Mouse (Mus musculus): ENCODE measurements around the gene Rnf157. TPM values are rescaled to one million over a fixed set of nuclear protein-coding genes. Genes with fewer than 3 reads are reported as not detected.
"Not testable (repeated sequence)": the region's sequence is repeated elsewhere in the genome, so short reads cannot be mapped to it uniquely, and the experiment has no call there.

Gene Rnf157
- polyA plus RNA-seq, 1 experiment from 2014 or later: 40.5 TPM

GRCm38 (mm10) chr11:116362015-116362414 lies 50.8 kb downstream of the Rnf157 start:
- ATAC-seq (no peak), DNase-seq (ENCODE audit: low read depth, low spot score) (no peak)
- H3K27me3 ChIP-seq: no peaks in the 10 kb centered on the region
- ChIA-PET POLR2A (no interaction called here), CTCF (no interaction called here)
- in situ Hi-C loops (cut with MboI; ENCODE audit: low pct_unique_long_range_greater_than_20kb): loop anchor here (5.0 kb wide), 1 partner anchor 85 kb away; no protein-coding TSS in a partner anchor
- no peak for TF ChIP-seq CTCF (IDR thresholded peaks at IDR 0.05)

- H3K27me3 ChIP-seq; ATAC-seq; POLR2A ChIA-PET; DNase-seq (ENCODE audit: low read depth, low spot score); CTCF ChIA-PET: not testable (repeated sequence)
- in situ Hi-C loops (cut with MboI; ENCODE audit: low pct_unique_long_range_greater_than_20kb): loop anchor here (5.0 kb wide), 1 partner anchor 86 kb away; no protein-coding TSS in a partner anchor
These were observed 51.9 kb downstream of the Rnf157 start for GRCm38 (mm10) chr11:116360915-116361314.

GRCm38 (mm10) chr11:116359652-116360051 lies 53.2 kb downstream of the Rnf157 start:
- ATAC-seq (no peak), DNase-seq (ENCODE audit: low read depth, low spot score) (no peak)
- CTCF ChIA-PET: interaction anchor here (0.6 to 1.3 kb wide), 2 partner anchors 9 to 86 kb away, joined by 3 to 4 read pairs; no protein-coding TSS in a partner anchor
- POLR2A ChIA-PET: interaction anchor here (0.7 kb wide), 1 partner anchor 183 kb away, joined by 3 read pairs; no protein-coding TSS in a partner anchor
- no peaks in the 10 kb centered on the region for H3K27me3 ChIP-seq
- no peak for TF ChIP-seq CTCF (IDR thresholded peaks at IDR 0.05)
- in situ Hi-C loops (cut with MboI; ENCODE audit: low pct_unique_long_range_greater_than_20kb): loop anchor here (5.0 kb wide), 1 partner anchor 88 kb away; no protein-coding TSS in a partner anchor

GRCm38 (mm10) chr11:116358926-116359637 lies 53.8 kb downstream of the Rnf157 start:
- CTCF ChIA-PET: interaction anchor here (0.6 to 1.3 kb wide), 2 partner anchors 10 to 87 kb away, joined by 3 to 4 read pairs; no protein-coding TSS in a partner anchor
- H3K27me3 ChIP-seq: no peaks in the 10 kb centered on the region
- no peak for TF ChIP-seq CTCF (IDR thresholded peaks at IDR 0.05)
- in situ Hi-C loops (cut with MboI; ENCODE audit: low pct_unique_long_range_greater_than_20kb): no loop called here
- DNase-seq (ENCODE audit: low read depth, low spot score): no peak
- POLR2A ChIA-PET: interaction anchor here (0.7 kb wide), 1 partner anchor 182 kb away, joined by 3 read pairs; no protein-coding TSS in a partner anchor
- no peak for ATAC-seq

GRCm38 (mm10) chr11:116354521-116354920 lies 58.3 kb downstream of the Rnf157 start:
- DNase-seq (ENCODE audit: low read depth, low spot score): no peak
- ATAC-seq: no peak
- CTCF ChIA-PET: interaction anchor here (1.7 kb wide), 1 partner anchor 36 kb away, joined by 4 read pairs; no protein-coding TSS in a partner anchor
- POLR2A ChIA-PET: interaction anchor here (0.6 kb wide), 1 partner anchor 11 kb away, joined by 3 read pairs; no protein-coding TSS in a partner anchor
- in situ Hi-C loops (cut with MboI; ENCODE audit: low pct_unique_long_range_greater_than_20kb): no loop called here
- H3K27me3 ChIP-seq: no peaks in the 10 kb centered on the region
- TF ChIP-seq CTCF (IDR thresholded peaks at IDR 0.05): no peak

GRCm38 (mm10) chr11:116353535-116353934 lies 59.3 kb downstream of the Rnf157 start:
- CTCF ChIA-PET: interaction anchor here (1.7 kb wide), 1 partner anchor 35 kb away, joined by 4 read pairs; no protein-coding TSS in a partner anchor
- POLR2A ChIA-PET: no interaction called here
- DNase-seq (ENCODE audit: low read depth, low spot score): no peak
- no peaks in the 10 kb centered on the region for H3K27me3 ChIP-seq
- in situ Hi-C loops (cut with MboI; ENCODE audit: low pct_unique_long_range_greater_than_20kb): no loop called here
- no peak for ATAC-seq
- no peak for TF ChIP-seq CTCF (IDR thresholded peaks at IDR 0.05)

- TF ChIP-seq CTCF (IDR thresholded peaks at IDR 0.05): no peak
- POLR2A ChIA-PET: interaction anchor here (0.7 kb wide), 1 partner anchor 57 kb away, joined by 3 read pairs; no protein-coding TSS in a partner anchor
- no peak for DNase-seq (ENCODE audit: low read depth, low spot score)
These were observed 61.5 kb downstream of the Rnf157 start for GRCm38 (mm10) chr11:116351294-116351693.

GRCm38 (mm10) chr11:116347955-116348354 lies 64.9 kb downstream of the Rnf157 start:
- TF ChIP-seq CTCF (IDR thresholded peaks at IDR 0.05): no peak
- ATAC-seq (no peak), DNase-seq (ENCODE audit: low read depth, low spot score) (no peak)
- ChIA-PET POLR2A (no interaction called here), CTCF (interaction anchor here (0.9 kb wide), 1 partner anchor 141 kb away, joined by 3 read pairs; no protein-coding TSS in a partner anchor)
- in situ Hi-C loops (cut with MboI; ENCODE audit: low pct_unique_long_range_greater_than_20kb): no loop called here
- no peaks in the 10 kb centered on the region for H3K27me3 ChIP-seq

More at GRCm38 (mm10) chr11:116351294-116351693, 61.5 kb downstream of the Rnf157 start:
- no peaks in the 10 kb centered on the region for H3K27me3 ChIP-seq
- ATAC-seq: no peak
- CTCF ChIA-PET: interaction anchor here (1.4 kb wide), 1 partner anchor 14 kb away, joined by 3 read pairs; no protein-coding TSS in a partner anchor
- in situ Hi-C loops (cut with MboI; ENCODE audit: low pct_unique_long_range_greater_than_20kb): no loop called here

- in situ Hi-C loops (cut with MboI; ENCODE audit: low pct_unique_long_range_greater_than_20kb): no loop called here
- no peak for ATAC-seq
- ChIA-PET CTCF (no interaction called here), POLR2A (no interaction called here)
- TF ChIP-seq CTCF (IDR thresholded peaks at IDR 0.05): no peak
- H3K27me3 ChIP-seq: no peaks in the 10 kb centered on the region
- DNase-seq (ENCODE audit: low read depth, low spot score): no peak
These were observed 65.8 kb downstream of the Rnf157 start for GRCm38 (mm10) chr11:116347012-116347411.

- in situ Hi-C loops (cut with MboI; ENCODE audit: low pct_unique_long_range_greater_than_20kb): no loop called here
- POLR2A ChIA-PET: no interaction called here
- no peaks in the 10 kb centered on the region for H3K27me3 ChIP-seq
- ATAC-seq: no peak
- DNase-seq (ENCODE audit: low read depth, low spot score): no peak
- CTCF ChIA-PET: interaction anchor here (1.7 kb wide), 1 partner anchor 24 kb away, joined by 4 read pairs; no protein-coding TSS in a partner anchor
- TF ChIP-seq CTCF (IDR thresholded peaks at IDR 0.05): no peak
These were observed 70.6 kb downstream of the Rnf157 start for GRCm38 (mm10) chr11:116342069-116342791.
